Mouse (Mus musculus) MEL (cell line): Measurements from ENCODE around the gene Slc17a5. TPM values are rescaled to one million over a fixed set of nuclear protein-coding genes. Genes with fewer than 3 reads are reported as not detected.

Source experiments
- DNase-seq: peaks from one replicate; pipeline ENCODE4 v3.0.0; 2011; ENCODE audit warnings: low read depth, low spot score
- H3K27ac ChIP-seq: 2 replicates; pipeline ENCODE4 v1.5.1; 2012; ENCODE audit warnings: low read depth, mild to moderate bottlenecking, control low read depth, low read length, moderate library complexity; ENCODE audit not compliant: control insufficient read depth
- H3K27me3 ChIP-seq, 2 experiments: fragments of 150-350 bp in 1 of 2; sonication (generic) in 1 of 2; 2 replicates each; pipeline ENCODE4 v1.6.1; 2012; ENCODE audit warnings: low read length in 2 of 2, mild to moderate bottlenecking in 2 of 2, improper control_type of control experiment in 1 of 2, moderate library complexity in 1 of 2; ENCODE audit not compliant: insufficient read depth in 2 of 2, control insufficient read depth in 1 of 2
- H3K36me3 ChIP-seq, 2 experiments: 2 replicates each; pipeline ENCODE4 v1.6.1; 2012 to 2014; ENCODE audit warnings: low read length in 2 of 2, improper control_type of control experiment in 1 of 2, inconsistent platforms in 1 of 2, mild to moderate bottlenecking in 1 of 2; ENCODE audit not compliant: insufficient read depth in 2 of 2, control insufficient read depth in 1 of 2
- H3K4me1 ChIP-seq, 2 experiments: fragments of 150-350 bp in 1 of 2; sonication (generic) in 1 of 2; 2 replicates each; pipeline ENCODE4 v1.6.1; 2012; ENCODE audit warnings: low read length in 2 of 2, improper control_type of control experiment in 1 of 2, mild to moderate bottlenecking in 1 of 2; ENCODE audit not compliant: insufficient read depth in 2 of 2, control insufficient read depth in 1 of 2
- H3K4me3 ChIP-seq, 2 experiments: fragments of 150-350 bp in 1 of 2; sonication (generic) in 1 of 2; 2 replicates each; pipeline ENCODE4 v1.5.1; 2012; ENCODE audit warnings: low read depth in 2 of 2, low read length in 2 of 2, mild to moderate bottlenecking in 2 of 2, moderate library complexity in 2 of 2, control low read depth in 1 of 2, improper control_type of control experiment in 1 of 2; ENCODE audit not compliant: control insufficient read depth in 1 of 2, insufficient read depth in 1 of 2
- H3K79me2 ChIP-seq: 2 replicates; pipeline ENCODE4 v1.6.1; 2012; ENCODE audit warnings: mild to moderate bottlenecking, low read length, moderate library complexity; ENCODE audit not compliant: control insufficient read depth, poor library complexity, insufficient read depth
- H3K9ac ChIP-seq: 2 replicates; pipeline ENCODE4 v1.6.1; 2012; ENCODE audit warnings: low read depth, mild to moderate bottlenecking, control low read depth, low read length, moderate library complexity; ENCODE audit not compliant: control insufficient read depth, poor library complexity, severe bottlenecking
- H3K9me3 ChIP-seq: fragments of 150-350 bp; sonication (generic); replicated peaks from 2 replicates; pipeline ENCODE4 v1.6.1; 2012; ENCODE audit warnings: mild to moderate bottlenecking, low read length, improper control_type of control experiment, moderate library complexity; ENCODE audit not compliant: insufficient read depth
- CHD2 ChIP-seq: IDR thresholded peaks from 2 replicates; pipeline ENCODE4 v1.6.1; 2011; ENCODE audit warnings: low read length, improper control_type of control experiment
- CTCF ChIP-seq, 3 experiments: IDR thresholded peaks in 2 of 3; conservative IDR thresholded peaks in 1 of 3; 2 replicates each; pipeline ENCODE4 v1.5.1; 2011 to 2012; ENCODE audit warnings: low read length in 3 of 3, low read depth in 2 of 3, mild to moderate bottlenecking in 2 of 3, improper control_type of control experiment in 1 of 3, inconsistent platforms in 1 of 3, mixed read lengths in 1 of 3, moderate library complexity in 1 of 3; ENCODE audit not compliant: control insufficient read depth in 1 of 3, insufficient read depth in 1 of 3, poor library complexity in 1 of 3, severe bottlenecking in 1 of 3
- ELF1 ChIP-seq: IDR thresholded peaks from 2 replicates; pipeline ENCODE4 v1.6.1; 2014; ENCODE audit warnings: low read depth, mild to moderate bottlenecking, inconsistent platforms, low read length, improper control_type of control experiment, moderate library complexity
- EP300 ChIP-seq, 2 experiments: IDR thresholded peaks; 2 replicates each; pipeline ENCODE4 v1.6.1; 2011; ENCODE audit warnings: improper control_type of control experiment in 2 of 2, low read length in 2 of 2, low read depth in 1 of 2, mild to moderate bottlenecking in 1 of 2
- ETS1 ChIP-seq: IDR thresholded peaks from 2 replicates; pipeline ENCODE4 v1.6.1; 2012; ENCODE audit warnings: low read depth, mild to moderate bottlenecking, inconsistent platforms, low read length, improper control_type of control experiment, moderate library complexity
- KAT2A ChIP-seq: conservative IDR thresholded peaks from 2 replicates; pipeline ENCODE4 v1.6.1; 2012; ENCODE audit warnings: low read depth, low read length, improper control_type of control experiment, inconsistent platforms
- MAFK ChIP-seq: IDR thresholded peaks from 2 replicates; pipeline ENCODE4 v1.6.1; 2011; ENCODE audit warnings: low read depth, mild to moderate bottlenecking, low read length, improper control_type of control experiment, borderline replicate concordance
- MAX ChIP-seq: IDR thresholded peaks from 2 replicates; pipeline ENCODE4 v1.6.1; 2011; ENCODE audit warnings: low read length, improper control_type of control experiment
- MAZ ChIP-seq: IDR thresholded peaks from 2 replicates; pipeline ENCODE4 v1.6.1; 2012; ENCODE audit warnings: low read depth, mild to moderate bottlenecking, inconsistent platforms, low read length, improper control_type of control experiment
- MXI1 ChIP-seq: IDR thresholded peaks from 2 replicates; pipeline ENCODE4 v1.6.1; 2011; ENCODE audit warnings: mild to moderate bottlenecking, low read depth, low read length, improper control_type of control experiment
- MYB ChIP-seq: IDR thresholded peaks from 2 replicates; pipeline ENCODE4 v1.6.1; 2011; ENCODE audit warnings: mild to moderate bottlenecking, low read depth, low read length, improper control_type of control experiment
- MYC ChIP-seq: IDR thresholded peaks from 2 replicates; pipeline ENCODE4 v1.6.1; 2011; ENCODE audit warnings: low read depth, mild to moderate bottlenecking, low read length, improper control_type of control experiment, moderate library complexity
- NELFE ChIP-seq: IDR thresholded peaks from 2 replicates; pipeline ENCODE4 v1.6.1; 2011; ENCODE audit warnings: low read depth, low read length, improper control_type of control experiment
- NRF1 ChIP-seq: IDR thresholded peaks from 2 replicates; pipeline ENCODE4 v1.6.1; 2014; ENCODE audit warnings: low read depth, mild to moderate bottlenecking, inconsistent platforms, low read length, improper control_type of control experiment, moderate library complexity; ENCODE audit not compliant: poor library complexity, insufficient read depth, severe bottlenecking
- POLR2A ChIP-seq, 2 experiments: IDR thresholded peaks; 2 replicates each; pipeline ENCODE4 v1.6.1; 2011 to 2012; ENCODE audit warnings: low read length in 2 of 2, mild to moderate bottlenecking in 2 of 2, control low read depth in 1 of 2, improper control_type of control experiment in 1 of 2, low read depth in 1 of 2, moderate library complexity in 1 of 2; ENCODE audit not compliant: control insufficient read depth in 1 of 2, insufficient read depth in 1 of 2, poor library complexity in 1 of 2
- POLR2AphosphoS2 ChIP-seq: IDR thresholded peaks from 2 replicates; pipeline ENCODE4 v1.6.1; 2011; ENCODE audit warnings: low read length, improper control_type of control experiment
- POLR2AphosphoS5 ChIP-seq: IDR thresholded peaks from 2 replicates; pipeline ENCODE4 v1.6.1; 2012; ENCODE audit warnings: low read depth, borderline replicate concordance, mild to moderate bottlenecking, inconsistent platforms, low read length, moderate library complexity, mixed read lengths
- RAD21 ChIP-seq: IDR thresholded peaks from 2 replicates; pipeline ENCODE4 v1.6.1; 2011; ENCODE audit warnings: mild to moderate bottlenecking, low read depth, low read length, improper control_type of control experiment
- RCOR1 ChIP-seq: IDR thresholded peaks from 2 replicates; pipeline ENCODE4 v1.6.1; 2012; ENCODE audit warnings: low read depth, mild to moderate bottlenecking, inconsistent platforms, low read length, improper control_type of control experiment
- SIN3A ChIP-seq: IDR thresholded peaks from 2 replicates; pipeline ENCODE4 v1.6.1; 2012; ENCODE audit warnings: low read length, improper control_type of control experiment, inconsistent platforms
- SMC3 ChIP-seq: IDR thresholded peaks from 2 replicates; pipeline ENCODE4 v1.6.1; 2011; ENCODE audit warnings: low read depth, low read length, improper control_type of control experiment
- TBP ChIP-seq: IDR thresholded peaks from 2 replicates; pipeline ENCODE4 v1.8.0; 2011; ENCODE audit warnings: low read depth, low read length, improper control_type of control experiment
- TCF12 ChIP-seq: IDR thresholded peaks from 2 replicates; pipeline ENCODE4 v1.6.1; 2014; ENCODE audit warnings: low read depth, mild to moderate bottlenecking, inconsistent platforms, low read length, improper control_type of control experiment, moderate library complexity
- UBTF ChIP-seq: IDR thresholded peaks from 2 replicates; pipeline ENCODE4 v1.6.1; 2012; ENCODE audit warnings: low read depth, mild to moderate bottlenecking, inconsistent platforms, low read length, improper control_type of control experiment, moderate library complexity, borderline replicate concordance; ENCODE audit not compliant: insufficient read depth
- USF1 ChIP-seq: IDR thresholded peaks from 2 replicates; pipeline ENCODE4 v1.6.1; 2014; ENCODE audit warnings: low read depth, mild to moderate bottlenecking, inconsistent platforms, low read length, improper control_type of control experiment, moderate library complexity
- USF2 ChIP-seq, 2 experiments: IDR thresholded peaks; 2 replicates each; pipeline ENCODE4 v1.6.1; 2011 to 2012; ENCODE audit warnings: improper control_type of control experiment in 2 of 2, low read length in 2 of 2, borderline replicate concordance in 1 of 2, inconsistent platforms in 1 of 2, low read depth in 1 of 2, mild to moderate bottlenecking in 1 of 2; ENCODE audit not compliant: insufficient read depth in 1 of 2
- ZC3H11A ChIP-seq: IDR thresholded peaks from 2 replicates; pipeline ENCODE4 v1.6.1; 2012; ENCODE audit warnings: low read depth, mild to moderate bottlenecking, inconsistent platforms, low read length, improper control_type of control experiment
- ZMIZ1 ChIP-seq: IDR thresholded peaks from 2 replicates; pipeline ENCODE4 v1.6.1; 2012; ENCODE audit warnings: low read depth, mild to moderate bottlenecking, inconsistent platforms, low read length, improper control_type of control experiment, moderate library complexity
- ZNF384 ChIP-seq: IDR thresholded peaks from 2 replicates; pipeline ENCODE4 v1.6.1; 2012; ENCODE audit warnings: low read depth, mild to moderate bottlenecking, inconsistent platforms, low read length, improper control_type of control experiment
- polyA plus RNA-seq, 2 experiments: library from polyadenylated mRNA; stranded (reverse) in 1 of 2; unstranded in 1 of 2; fragments of >175 nt in 1 of 2; fragments of >200 nt in 1 of 2; gene quantifications; 2 replicates each; pipeline versions ENCODE4 v1.2.1 to v1.2.4; 2012; ENCODE audit warnings: low replicate concordance in 2 of 2, low read depth in 1 of 2; ENCODE audit not compliant: insufficient read length in 2 of 2, insufficient read depth in 1 of 2, missing spikeins in 1 of 2
- total RNA-seq: library from RNA; depleted of rRNA; stranded (reverse); fragments of 300-350 nt; gene quantifications from 2 replicates; pipeline ENCODE4 v1.2.3, GENCODE M21; 2012

Slc17a5 gene
- total and polyA plus RNA-seq, 3 experiments: 3.5 to 4.1 TPM; not detected in 1

DNA sequence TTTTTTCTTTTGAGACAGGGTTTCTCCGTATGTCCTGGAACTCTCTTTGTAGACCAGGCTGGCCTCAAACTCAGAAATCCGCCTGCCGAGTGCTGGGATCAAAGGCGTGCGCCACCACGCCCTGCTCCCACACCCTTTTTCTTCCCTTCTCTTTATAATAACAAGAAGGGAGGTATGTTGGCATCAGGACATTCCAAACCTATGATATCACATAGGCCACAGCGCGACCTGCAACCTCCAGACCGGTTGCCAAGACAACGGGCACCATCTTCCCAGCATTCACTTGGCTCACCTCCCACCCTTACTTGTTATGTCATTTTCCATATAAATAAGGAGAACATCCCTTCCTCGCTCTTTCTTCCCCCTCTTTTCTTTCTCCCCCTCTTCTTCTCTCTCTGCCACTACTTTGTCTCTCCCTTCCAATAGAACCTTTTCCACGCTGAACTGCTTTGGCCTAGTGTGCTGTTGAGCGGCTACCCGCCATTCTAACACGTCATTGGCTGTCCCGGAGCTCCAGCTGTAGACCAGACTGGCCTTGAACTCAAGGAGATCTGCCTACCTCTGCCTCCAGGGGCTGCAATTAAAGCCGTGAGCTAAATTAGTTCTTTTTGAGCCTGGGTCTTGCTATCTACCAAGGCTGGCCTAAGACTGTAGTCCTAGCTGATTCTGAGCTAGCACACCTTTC is 62.2 kb downstream of the Slc17a5 start:
- no peaks in the 10 kb centered on the region for H3K27me3 ChIP-seq
- no peak overlapping the region for H3K4me3 ChIP-seq
- DNase-seq: no peak
- no peaks in the 10 kb centered on the region for H3K9me3 ChIP-seq
- no peak overlapping the region for H3K9ac ChIP-seq
- H3K27ac ChIP-seq: no peak overlapping the region
- H3K36me3 ChIP-seq: peaks cover 0 to 11% of the 10 kb centered on the region in 2 experiments; a peak in 2 of 4 replicates
- TF ChIP-seq SIN3A (no peak), MYB (no peak), UBTF (no peak), ZMIZ1 (no peak), TBP (no peak), POLR2AphosphoS2 (no peak), KAT2A (no peak), CHD2 (no peak), CTCF (IDR thresholded peaks at IDR 0.05 in 2 of 3, conservative IDR thresholded peaks at IDR 0.05 in 1 of 3; ENCODE audit: control insufficient read depth in 1 of 3, insufficient read depth in 1 of 3, low read depth in 2 of 3, low read length in 3 of 3, poor library complexity in 1 of 3, severe bottlenecking in 1 of 3) (no peak), NELFE (no peak), POLR2AphosphoS5 (no peak)
- peaks cover 2 to 10% of the 10 kb centered on the region in 2 experiments; a peak in 3 of 4 replicates for H3K4me1 ChIP-seq
- H3K79me2 ChIP-seq: no peaks in the 10 kb centered on the region; the same call in 1 of the 2 replicates

DNA sequence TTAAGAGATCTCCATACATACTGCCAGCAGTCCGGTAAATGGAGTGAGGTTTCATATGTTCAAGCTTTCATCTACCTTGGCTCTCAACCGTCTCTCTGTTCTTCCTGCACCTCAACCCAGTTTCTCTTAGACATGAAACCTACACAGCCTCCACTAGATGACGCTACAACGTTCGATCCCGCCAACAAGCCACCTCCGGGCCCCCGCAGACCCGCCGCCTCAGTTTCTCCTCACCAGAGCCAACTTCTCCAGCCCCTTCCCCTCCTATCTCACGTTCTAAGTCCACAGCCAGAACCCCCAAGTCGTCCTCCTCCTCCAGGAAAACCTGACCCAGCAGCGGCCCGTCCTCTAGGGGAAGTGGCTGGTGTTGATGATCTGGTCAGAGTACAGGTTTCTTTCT is 66.2 kb downstream of the Slc17a5 start:
- no peaks in the 10 kb centered on the region for H3K27me3 ChIP-seq
- peaks cover 0 to 7% of the 10 kb centered on the region in 2 experiments; a peak in 2 of 4 replicates for H3K4me1 ChIP-seq
- peak overlapping the region; percentile 55 for H3K9ac ChIP-seq
- DNase-seq: peak; percentile 72
- TF ChIP-seq RAD21: no peak; the same call in 1 of the 2 replicates
- no peak for TF ChIP-seq MAFK
- TF ChIP-seq USF1: no peak
- no peak for TF ChIP-seq ZNF384
- no peak for TF ChIP-seq MYB
- TF ChIP-seq MXI1: 0 out of 2 replicates have a peak, but pooled peaks have one; percentile 4
- TF ChIP-seq POLR2AphosphoS5: no peak
- TF ChIP-seq MAX: no peak
- TF ChIP-seq ELF1: no peak
- TF ChIP-seq SMC3: peak; percentile 40
- no peak for TF ChIP-seq NRF1
- TF ChIP-seq USF2 (IDR thresholded peaks at IDR 0.05; ENCODE audit: borderline replicate concordance in 1 of 2, insufficient read depth in 1 of 2, low read depth in 1 of 2, low read length in 2 of 2): no peak
- TF ChIP-seq TBP: no peak
- no peak for TF ChIP-seq SIN3A
- no peak for TF ChIP-seq ETS1
- no peak for TF ChIP-seq EP300 (IDR thresholded peaks at IDR 0.05; ENCODE audit: low read depth in 1 of 2, low read length in 2 of 2)
- no peak for TF ChIP-seq MAZ
- no peak for TF ChIP-seq ZC3H11A
- TF ChIP-seq TCF12: no peak
- TF ChIP-seq POLR2AphosphoS2: no peak
- TF ChIP-seq POLR2A (IDR thresholded peaks at IDR 0.05; ENCODE audit: control insufficient read depth in 1 of 2, insufficient read depth in 1 of 2, low read depth in 1 of 2, low read length in 2 of 2, poor library complexity in 1 of 2): no peak
- no peak for TF ChIP-seq MYC
- no peak for TF ChIP-seq KAT2A
- TF ChIP-seq RCOR1: no peak
- peak; percentile 46 to 62 (median 60); a peak in 5 of 6 replicates for TF ChIP-seq CTCF (IDR thresholded peaks at IDR 0.05 in 2 of 3, conservative IDR thresholded peaks at IDR 0.05 in 1 of 3; ENCODE audit: control insufficient read depth in 1 of 3, insufficient read depth in 1 of 3, low read depth in 2 of 3, low read length in 3 of 3, poor library complexity in 1 of 3, severe bottlenecking in 1 of 3)
- peaks cover 0 to 4% of the 10 kb centered on the region in 2 experiments; a peak in 2 of 4 replicates for H3K36me3 ChIP-seq
- H3K79me2 ChIP-seq: no peaks in the 10 kb centered on the region; the same call in 1 of the 2 replicates
- no peak overlapping the region for H3K27ac ChIP-seq
- no peaks in the 10 kb centered on the region for H3K9me3 ChIP-seq
- peak overlapping the region; percentile 53 to 58 for H3K4me3 ChIP-seq
